27 mouse cellular contexts compared by ENCODE assay signal in genomic region chr4:10792628-10793027, GRCm38 (mm10).
"Had no signal": no experiment of that assay in that cellular context is flagged by ENCODE, and none has a peak within 500 bp of the region (broad histone marks: within the 10 kb centered on the region; RNA-seq: fewer than 3 reads in every experiment).

No protein-coding gene starts in this region.

- DNase-seq: gastrocnemius, adult 2 months; gastrocnemius, postnatal 10 days; gastrocnemius, postnatal 25 days; heart, adult 2 months; heart, postnatal 10 days; heart, postnatal 4 days; kidney, adult 18-20 months; kidney, adult 8-10 months; kidney, postnatal 10 days; kidney, postnatal 25 days; kidney, postnatal 4 days; liver had no signal

- H3K27me3 ChIP-seq: heart, embryonic 13.5 days; heart, embryonic 15.5 days; hindbrain, embryonic 12.5 days; intestine, embryonic 15.5 days; limb, embryonic 12.5 days had no signal

- H3K4me3 ChIP-seq: gastrocnemius, adult 2 months; heart, adult 2 months; heart, embryonic 13.5 days; heart, embryonic 15.5 days; hindbrain, embryonic 10.5 days; hindbrain, embryonic 12.5 days; intestine, embryonic 15.5 days; layer of hippocampus, adult 2 months; left cerebral cortex, adult 2 months; limb, embryonic 10.5 days; limb, embryonic 12.5 days had no signal

- H3K27ac ChIP-seq: gastrocnemius, adult 2 months; heart, adult 2 months; heart, embryonic 13.5 days; heart, embryonic 15.5 days; hindbrain, embryonic 10.5 days; hindbrain, embryonic 12.5 days; hindbrain, embryonic 14.5 days; intestine, embryonic 15.5 days; layer of hippocampus, adult 2 months; left cerebral cortex, adult 2 months; limb, embryonic 10.5 days; limb, embryonic 12.5 days had no signal

- H3K36me3 ChIP-seq: heart, embryonic 13.5 days; heart, embryonic 15.5 days; hindbrain, embryonic 10.5 days; hindbrain, embryonic 12.5 days; intestine, embryonic 15.5 days; limb, embryonic 10.5 days; limb, embryonic 12.5 days had no signal

- H3K4me1 ChIP-seq: hindbrain, embryonic 10.5 days; hindbrain, embryonic 12.5 days; intestine, embryonic 15.5 days had no signal

- H3K9me3 ChIP-seq: heart, embryonic 13.5 days; heart, embryonic 15.5 days; hindbrain, embryonic 10.5 days; hindbrain, embryonic 12.5 days; intestine, embryonic 15.5 days; limb, embryonic 10.5 days; limb, embryonic 12.5 days had no signal

- ATAC-seq: hindbrain, embryonic 16.5 days; inflammation-experienced regulatory T-cells, adult 6 months; intestine, embryonic 15.5 days; intestine, postnatal 0 days had no signal

- H3K9ac ChIP-seq: heart, embryonic 13.5 days; heart, embryonic 15.5 days; hindbrain, embryonic 12.5 days; hindbrain, embryonic 14.5 days; intestine, embryonic 15.5 days; limb, embryonic 12.5 days had no signal

- H3K4me2 ChIP-seq: heart, embryonic 11.5 days; heart, embryonic 13.5 days; heart, embryonic 15.5 days; hindbrain, embryonic 12.5 days; hindbrain, embryonic 14.5 days; intestine, embryonic 15.5 days; limb, embryonic 12.5 days; liver, embryonic 11.5 days had no signal
